Mouse (Mus musculus): ENCODE data around the gene Itga9.
"Not testable (repeated sequence)": the region's sequence is repeated elsewhere in the genome, so short reads cannot be mapped to it uniquely, and the experiment has no call there.

The Itga9 gene

DNA sequence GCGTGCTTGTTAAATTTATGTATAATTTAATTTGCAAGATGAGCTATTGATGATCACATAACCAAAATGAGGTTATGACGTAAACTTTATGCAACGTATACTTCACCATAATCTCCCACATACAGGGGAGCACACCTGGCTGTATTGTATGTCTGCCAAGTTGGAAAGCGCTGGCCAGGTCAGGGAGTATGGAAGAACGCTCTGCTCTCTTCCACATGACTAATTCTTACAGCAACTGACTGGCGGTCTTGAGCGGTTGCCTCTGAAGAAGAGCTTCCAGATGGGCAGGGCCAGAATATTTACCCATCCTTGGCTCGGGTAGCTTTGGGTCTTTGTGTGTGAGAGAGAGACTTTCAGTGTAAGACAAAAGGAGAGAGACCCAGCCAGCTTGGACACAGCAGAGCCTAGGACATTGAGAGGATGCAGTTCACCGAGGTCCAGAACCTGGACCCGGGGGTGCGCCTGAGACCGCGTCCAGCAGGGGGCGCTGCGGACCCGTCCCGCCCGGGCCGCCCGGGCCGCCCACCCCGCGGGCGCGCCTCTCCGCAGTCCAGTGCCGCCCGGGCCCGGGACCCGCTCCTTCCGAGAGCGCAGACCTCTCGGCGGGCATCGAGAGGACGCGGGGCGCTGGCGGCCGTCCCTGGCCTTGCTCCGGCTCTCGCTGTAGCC, at the start of gene Itga9:
Gene Itga9 (plus strand): TSS at position 543 of the 669 bp plus-strand sequence.
- peak in 1 of 2 experiments; percentile 64 for DNase-seq (ENCODE audit: low spot score in 2 of 2)

DNA sequence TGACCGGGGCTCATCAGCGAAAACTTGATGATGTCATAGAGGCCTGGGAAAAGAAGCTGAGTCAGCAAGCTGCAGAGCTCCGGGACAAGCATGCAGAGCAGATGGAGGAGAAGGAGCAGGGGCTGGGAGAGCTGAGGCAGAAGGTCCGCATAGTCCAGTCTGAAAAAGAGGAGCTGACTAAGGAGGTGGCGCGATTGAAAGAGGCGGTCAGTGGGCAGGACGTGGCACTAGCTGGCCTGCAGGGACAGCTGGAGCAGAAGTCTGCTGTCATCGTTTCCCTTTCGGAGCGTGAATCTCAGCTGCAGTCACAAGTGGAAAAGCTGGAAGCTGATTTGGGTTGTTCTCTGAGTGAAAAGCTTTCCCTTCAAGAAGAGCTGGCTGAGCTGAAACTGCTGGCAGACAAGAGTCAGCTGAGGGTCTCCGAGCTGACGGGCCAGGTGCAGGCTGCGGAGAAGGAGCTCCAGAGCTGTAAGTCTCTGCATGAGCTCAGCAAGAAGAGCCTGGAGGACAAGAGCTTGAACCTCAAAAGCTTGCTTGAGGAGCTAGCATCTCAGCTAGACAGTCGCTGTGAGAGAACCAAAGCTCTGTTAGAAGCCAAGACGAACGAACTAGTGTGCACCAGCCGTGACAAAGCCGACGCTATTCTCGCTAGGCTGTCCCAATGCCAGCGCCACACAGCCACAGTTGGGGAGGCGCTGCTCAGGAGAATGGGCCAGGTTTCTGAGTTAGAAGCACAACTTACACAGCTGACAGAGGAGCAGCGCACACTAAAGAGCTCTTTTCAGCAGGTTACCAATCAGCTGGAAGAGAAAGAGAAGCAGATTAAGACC, 49.3 kb upstream of the Itga9 start:
- peak; percentile 29 to 46 for DNase-seq (ENCODE audit: low spot score in 2 of 2)

DNA sequence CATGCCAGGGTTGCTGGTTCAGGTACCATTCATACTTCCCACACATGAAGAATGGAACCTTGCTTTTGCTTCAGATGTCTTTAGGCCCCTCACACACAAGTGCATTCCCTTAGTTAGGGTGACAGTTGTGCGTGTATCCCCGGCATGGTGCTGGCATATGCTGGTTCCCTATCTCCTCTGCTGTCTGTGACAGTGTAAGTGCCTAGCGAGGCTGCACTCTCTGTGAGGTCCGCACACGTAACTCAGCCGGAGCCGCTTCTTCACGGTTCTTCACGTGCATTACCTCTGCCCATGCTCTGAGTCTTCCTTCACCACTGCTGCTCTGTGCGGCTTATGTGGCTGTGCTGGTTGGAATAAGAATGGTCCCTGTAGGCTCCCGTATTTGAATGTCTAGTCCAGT, 43.1 kb upstream of the Itga9 start:
- DNase-seq (ENCODE audit: low spot score in 2 of 2): no peak

DNA sequence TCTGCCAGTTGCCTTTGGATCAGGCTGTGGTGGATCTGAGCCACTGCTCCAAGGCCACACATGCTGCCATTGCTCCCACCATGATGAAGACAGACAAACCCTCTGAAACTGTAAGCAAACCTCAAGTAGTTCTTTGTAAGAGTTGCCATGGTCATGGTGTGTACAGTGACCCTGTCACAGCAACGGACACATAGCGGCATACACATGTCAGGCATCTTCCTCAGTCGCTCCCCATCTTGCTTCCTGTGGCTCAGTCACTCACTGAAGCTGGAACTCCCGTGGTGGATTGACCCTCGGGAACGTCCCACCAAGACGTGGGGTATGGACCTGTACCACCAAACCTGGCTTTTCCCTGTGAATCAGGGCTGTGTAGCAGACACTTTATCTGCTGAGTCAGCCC, 42.6 kb upstream of the Itga9 start:
- DNase-seq (ENCODE audit: low spot score in 2 of 2): no peak

GRCm38 (mm10) chr9:118564696-118565095, 41.8 kb upstream of the Itga9 start:
- DNase-seq (ENCODE audit: low spot score in 2 of 2): no peak

DNA sequence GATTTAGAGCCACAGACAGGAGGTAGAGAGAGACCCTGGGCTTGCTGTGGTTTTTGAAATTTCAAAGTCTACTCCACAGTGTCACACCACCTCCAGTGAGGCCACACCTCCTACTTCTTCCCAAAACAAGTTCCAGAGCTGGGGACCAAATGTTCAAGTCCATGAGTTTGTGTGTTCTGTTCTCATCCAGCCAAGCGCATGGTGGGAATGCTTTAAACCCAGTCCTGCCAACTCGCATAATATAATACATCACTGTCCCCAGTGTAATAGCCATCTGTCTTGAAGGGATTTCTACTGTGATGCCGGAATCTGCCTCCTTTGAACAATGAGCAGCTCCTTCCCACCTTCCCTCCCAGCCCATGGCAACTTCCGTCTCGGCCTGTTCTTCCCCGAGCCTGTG, 37.2 kb upstream of the Itga9 start:
- no peak for DNase-seq (ENCODE audit: low spot score in 2 of 2)

GRCm38 (mm10) chr9:118570865-118571264, 35.6 kb upstream of the Itga9 start:
- DNase-seq (ENCODE audit: low spot score in 2 of 2): no peak

DNA sequence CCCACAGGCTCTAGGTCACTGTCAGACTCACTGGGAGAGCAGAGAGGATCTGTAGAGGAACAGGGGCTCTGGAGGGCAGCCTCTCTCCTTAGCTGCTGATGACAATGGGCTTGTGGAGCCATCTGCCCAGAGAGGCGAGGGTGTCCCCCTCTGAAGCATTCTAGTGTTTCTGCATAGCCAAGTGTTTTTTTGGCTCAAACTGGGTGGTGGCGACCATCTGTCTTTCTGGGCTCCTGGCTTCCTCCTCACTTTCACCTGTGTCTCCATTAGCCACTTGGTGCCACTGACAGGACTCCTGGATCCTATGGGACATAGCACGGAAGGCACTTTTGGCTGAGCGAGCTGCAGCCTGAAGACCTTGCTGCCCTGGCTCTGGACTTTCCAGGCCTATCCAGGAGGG, 34.8 kb upstream of the Itga9 start:
- no peak for DNase-seq (ENCODE audit: low spot score in 2 of 2)

DNA sequence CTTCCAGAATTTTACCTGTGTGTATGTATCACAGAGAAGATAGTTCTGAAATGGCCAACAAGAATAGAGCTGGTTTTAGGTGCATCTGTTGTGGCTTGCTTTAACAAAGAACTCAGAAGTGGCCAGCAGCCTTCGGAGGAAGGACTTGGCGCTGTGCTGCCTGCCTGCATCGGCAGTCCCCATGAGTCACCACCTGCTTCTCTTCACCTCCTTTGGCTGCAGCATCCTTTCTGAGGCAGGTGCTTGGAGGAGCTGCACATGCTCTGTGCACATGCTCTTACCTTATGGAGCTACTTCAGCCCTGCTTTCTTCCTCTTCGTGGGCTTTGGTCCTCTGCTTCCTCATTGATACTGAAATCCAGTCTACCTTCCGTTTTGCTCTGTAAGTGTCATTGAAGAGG, 31.6 kb upstream of the Itga9 start:
- DNase-seq (ENCODE audit: low spot score in 2 of 2): no peak

- DNase-seq (ENCODE audit: low spot score in 2 of 2): no peak
These were observed 26.1 kb upstream of the Itga9 start for GRCm38 (mm10) chr9:118580371-118580770.

DNA sequence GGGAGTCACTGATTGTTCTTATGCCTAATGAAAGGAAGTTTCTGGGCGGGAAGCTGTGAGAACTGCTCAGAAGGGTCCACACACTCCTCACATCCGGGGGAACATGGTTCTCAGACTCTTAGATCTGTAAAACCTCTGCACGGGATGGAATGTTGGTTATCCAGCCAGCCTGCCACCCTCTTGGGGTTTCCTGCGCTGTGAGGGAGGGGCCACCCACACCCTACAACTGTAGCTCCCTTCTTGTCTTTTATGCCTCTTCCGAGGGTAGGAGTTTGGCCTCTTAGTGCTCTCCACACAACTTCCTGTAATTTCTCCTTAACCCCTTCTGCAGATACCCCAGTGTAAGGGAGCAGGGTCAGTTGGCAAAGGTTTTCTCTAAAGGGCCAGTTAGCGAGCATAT, 23.7 kb upstream of the Itga9 start:
- no peak for DNase-seq (ENCODE audit: low spot score in 2 of 2)

- DNase-seq (ENCODE audit: low spot score in 2 of 2): no peak
These were observed 21.7 kb upstream of the Itga9 start for GRCm38 (mm10) chr9:118584838-118585237.

- no peak for DNase-seq (ENCODE audit: low spot score in 2 of 2)
These were observed 20.5 kb upstream of the Itga9 start for GRCm38 (mm10) chr9:118585998-118586397.

- no peak for DNase-seq (ENCODE audit: low spot score in 2 of 2)
These were observed 19.4 kb upstream of the Itga9 start for GRCm38 (mm10) chr9:118587115-118587514.

GRCm38 (mm10) chr9:118589249-118589648, 17.2 kb upstream of the Itga9 start:
- DNase-seq (ENCODE audit: low spot score in 2 of 2): no peak

DNA sequence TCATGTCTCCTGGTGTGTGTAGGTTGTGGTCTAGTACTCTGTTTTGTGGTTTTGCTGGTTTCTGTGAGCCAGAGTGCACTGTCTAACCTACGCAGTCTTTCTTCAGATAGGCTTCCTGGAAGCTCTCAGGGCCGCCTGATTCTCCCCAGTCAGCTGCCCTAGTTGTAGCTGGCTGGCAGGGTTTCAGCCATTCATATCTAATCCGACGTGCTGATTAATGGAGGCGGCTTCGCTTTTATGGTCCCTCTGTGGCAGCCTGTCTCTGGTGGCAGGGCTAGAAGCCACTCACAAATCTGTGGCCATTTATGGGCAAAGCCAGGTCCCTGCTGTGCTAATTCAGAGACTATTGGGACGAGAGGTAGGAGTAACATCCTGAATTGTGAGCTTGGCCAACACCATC, 16.3 kb upstream of the Itga9 start:
- no peak for DNase-seq (ENCODE audit: low spot score in 2 of 2)

GRCm38 (mm10) chr9:118591633-118592032, 14.9 kb upstream of the Itga9 start:
- no peak for DNase-seq (ENCODE audit: low spot score in 2 of 2)

- DNase-seq (ENCODE audit: low spot score in 2 of 2): no peak
These were observed 13.8 kb upstream of the Itga9 start for GRCm38 (mm10) chr9:118592585-118593249.

GRCm38 (mm10) chr9:118593443-118593842, 13.0 kb upstream of the Itga9 start:
- no peak for DNase-seq (ENCODE audit: low spot score in 2 of 2)

GRCm38 (mm10) chr9:118596767-118597166, 9.7 kb upstream of the Itga9 start:
- DNase-seq (ENCODE audit: low spot score in 2 of 2): no peak

DNA sequence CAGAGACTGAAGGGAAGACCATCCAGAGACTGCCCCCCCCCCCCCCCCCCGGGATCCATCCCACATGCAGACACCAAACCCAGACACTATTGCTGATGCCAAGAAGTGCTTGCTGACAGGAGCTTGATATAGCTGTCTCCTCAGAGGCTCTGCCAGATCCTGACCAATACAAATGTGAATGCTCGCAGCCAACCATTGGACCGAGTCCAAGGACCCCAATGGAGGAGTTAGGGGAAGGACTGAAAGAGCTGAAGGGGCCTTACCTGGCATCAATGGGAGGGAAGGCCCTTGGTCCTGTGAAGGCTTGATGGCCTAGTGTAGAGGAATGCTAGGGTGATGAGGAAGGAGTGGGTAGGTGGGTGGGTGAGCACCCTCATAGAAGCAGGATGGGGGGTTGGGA, 6.1 kb upstream of the Itga9 start:
- not testable (repeated sequence) for DNase-seq (ENCODE audit: low spot score in 2 of 2)

DNA sequence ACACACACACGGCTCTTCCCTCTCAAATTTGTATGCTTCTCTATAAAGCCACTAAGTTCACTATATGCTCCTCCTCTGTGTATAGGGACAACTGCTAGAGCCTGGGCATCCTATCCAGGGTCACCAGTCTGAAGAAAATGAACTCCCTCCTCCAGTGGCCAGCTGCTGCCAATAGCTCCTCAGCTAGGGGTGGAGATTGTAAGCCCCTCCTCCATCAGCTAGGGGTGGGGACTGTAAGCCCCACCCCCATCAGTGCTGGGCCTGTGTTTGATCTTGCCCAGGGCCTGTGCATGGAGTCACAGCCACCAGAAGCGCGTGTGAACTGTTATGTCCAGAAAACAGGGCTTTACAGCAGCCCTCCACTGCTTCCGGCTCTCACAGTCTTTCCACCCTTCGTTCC, 3.9 kb upstream of the Itga9 start:
- DNase-seq (ENCODE audit: low spot score in 2 of 2): no peak
